Mouse (Mus musculus) v-Abl transformed pro-B cells (cell line): ENCODE results near the gene Mrgpre.

Experiments used
- in situ Hi-C, 2 experiments: fragments of 400-800 bp; cut with MboI; formaldehyde crosslinking; loops; one replicate each; pipeline ENCODE4 v1.15.1; 2025; ENCODE audit not compliant: unreplicated experiment in 2 of 2

The Mrgpre gene

GRCm38 (mm10) chr7:143783996-143784829 is at the start of gene Mrgpre:
Mrgpre (minus strand) TSS chr7:143784500.
- in situ Hi-C loops: loop anchor here in 1 of 2 experiments (25.0 kb wide), 1 partner anchor 653 kb away; no protein-coding TSS in a partner anchor

- in situ Hi-C loops: loop anchor here (10.0 to 25.0 kb wide), 4 partner anchors 604 to 1921 kb away; partner anchors contain the start of genes Fadd (in 2 of the 2), LTO1 (in 1 of the 2) and Tollip (in 1 of the 2)
These were observed 49.4 kb upstream of the Mrgpre start for GRCm38 (mm10) chr7:143833581-143834190.

DNA sequence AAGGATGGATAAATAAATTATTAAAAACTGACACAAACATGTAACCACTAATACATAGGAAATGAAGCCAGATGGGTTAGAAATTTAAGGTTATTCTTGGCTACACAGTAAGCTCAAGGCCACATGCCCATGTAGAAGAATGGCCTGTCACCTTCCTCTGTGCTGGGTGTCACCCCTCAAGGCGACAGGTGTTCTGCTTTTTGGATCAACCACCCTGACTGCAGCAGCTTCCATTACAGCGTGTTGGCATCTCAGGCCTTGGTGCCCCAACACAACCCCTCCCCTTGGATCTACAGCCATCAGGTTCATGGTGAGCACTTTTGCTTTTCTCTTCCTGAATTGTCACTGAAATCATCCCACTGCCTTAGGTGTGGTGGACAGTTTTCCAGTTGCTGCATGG is 48.3 kb upstream of the Mrgpre start:
- in situ Hi-C loops: loop anchor here (10.0 to 25.0 kb wide), 4 partner anchors 605 to 1920 kb away; partner anchors contain the start of genes Fadd (in 2 of the 2), LTO1 (in 1 of the 2) and Tollip (in 1 of the 2)

DNA sequence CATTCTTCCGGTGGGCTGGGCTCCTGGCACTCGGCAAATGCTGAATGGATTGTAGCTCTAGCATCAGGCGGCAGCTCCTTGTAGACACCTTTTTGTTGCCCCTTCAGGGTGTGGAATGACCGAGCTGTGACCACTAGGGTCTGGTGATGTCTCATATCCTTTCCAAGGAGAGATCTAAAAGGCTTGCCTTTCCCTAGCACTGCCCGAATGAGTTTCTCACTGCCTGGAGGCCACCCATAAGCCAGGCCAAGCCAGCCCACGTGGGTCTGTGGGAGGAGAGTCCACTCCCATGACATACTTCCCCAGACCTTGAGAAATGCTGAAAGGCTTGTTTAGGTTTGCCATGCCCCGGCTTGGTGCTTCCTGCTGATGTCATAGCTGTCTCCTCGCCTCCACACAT is 47.9 kb upstream of the Mrgpre start:
- in situ Hi-C loops: loop anchor here (10.0 to 25.0 kb wide), 4 partner anchors 605 to 1920 kb away; partner anchors contain the start of genes Fadd (in 2 of the 2), LTO1 (in 1 of the 2) and Tollip (in 1 of the 2)

GRCm38 (mm10) chr7:143830399-143830798 is 46.1 kb upstream of the Mrgpre start:
- in situ Hi-C loops: loop anchor here (10.0 to 25.0 kb wide), 4 partner anchors 607 to 1918 kb away; partner anchors contain the start of genes Fadd (in 2 of the 2), LTO1 (in 1 of the 2) and Tollip (in 1 of the 2)

DNA sequence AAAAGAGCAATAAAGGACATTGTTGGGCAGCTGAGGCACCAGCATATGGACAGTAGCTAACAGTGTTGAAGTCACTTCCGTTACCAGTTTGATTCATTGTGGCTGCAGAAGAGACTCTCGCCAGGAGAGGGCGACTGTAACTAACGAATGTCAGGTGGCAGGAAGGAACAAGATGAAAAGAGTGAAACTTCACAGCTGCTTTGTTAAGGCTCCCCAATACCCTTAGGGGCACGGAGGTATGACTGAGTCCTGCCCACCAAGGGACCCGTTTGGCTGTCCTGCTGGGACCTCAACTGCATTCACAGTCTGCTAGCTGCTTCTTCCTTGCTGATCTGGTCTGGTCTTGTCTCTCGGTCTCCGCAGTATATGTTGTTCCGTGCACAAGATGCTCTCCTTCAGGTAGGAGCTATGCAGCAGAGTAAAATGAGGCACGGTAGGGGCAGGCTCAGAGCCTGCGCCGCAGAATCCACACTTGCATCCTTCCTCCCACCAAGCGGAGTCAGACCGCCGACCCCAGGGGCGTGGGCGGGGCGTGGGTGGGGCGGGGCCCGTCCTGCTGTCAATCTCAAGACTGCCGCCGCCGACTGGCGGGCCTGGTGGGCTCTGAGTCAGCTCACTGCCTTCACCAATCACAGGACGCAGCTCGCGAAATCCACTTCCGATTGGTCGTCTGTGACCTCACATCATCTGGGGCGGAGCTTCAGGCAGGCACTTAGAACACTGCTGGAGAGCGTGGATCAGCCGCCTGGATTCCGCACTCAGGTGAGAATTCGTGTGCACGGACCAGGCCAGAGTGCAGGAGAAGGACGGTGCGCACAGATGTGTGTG is 45.4 kb upstream of the Mrgpre start:
- in situ Hi-C loops: loop anchor here (10.0 to 25.0 kb wide), 7 partner anchors 245 to 1917 kb away; partner anchors contain the start of genes Fadd (in 2 of the 2), LTO1 (in 1 of the 2), Ppfia1 (in 1 of the 2) and Tollip (in 1 of the 2)

GRCm38 (mm10) chr7:143826985-143827384 is 42.7 kb upstream of the Mrgpre start:
- in situ Hi-C loops: loop anchor here (10.0 to 25.0 kb wide), 6 partner anchors 248 to 1915 kb away; partner anchors contain the start of genes LTO1 (in 1 of the 2), Ppfia1 (in 1 of the 2) and Tollip (in 1 of the 2)

GRCm38 (mm10) chr7:143823266-143823605 is 38.9 kb upstream of the Mrgpre start:
- in situ Hi-C loops: loop anchor here (5.0 to 25.0 kb wide), 5 partner anchors 84 to 1089 kb away; partner anchors contain the start of genes LTO1 (in 1 of the 2) and Ppfia1 (in 1 of the 2)

DNA sequence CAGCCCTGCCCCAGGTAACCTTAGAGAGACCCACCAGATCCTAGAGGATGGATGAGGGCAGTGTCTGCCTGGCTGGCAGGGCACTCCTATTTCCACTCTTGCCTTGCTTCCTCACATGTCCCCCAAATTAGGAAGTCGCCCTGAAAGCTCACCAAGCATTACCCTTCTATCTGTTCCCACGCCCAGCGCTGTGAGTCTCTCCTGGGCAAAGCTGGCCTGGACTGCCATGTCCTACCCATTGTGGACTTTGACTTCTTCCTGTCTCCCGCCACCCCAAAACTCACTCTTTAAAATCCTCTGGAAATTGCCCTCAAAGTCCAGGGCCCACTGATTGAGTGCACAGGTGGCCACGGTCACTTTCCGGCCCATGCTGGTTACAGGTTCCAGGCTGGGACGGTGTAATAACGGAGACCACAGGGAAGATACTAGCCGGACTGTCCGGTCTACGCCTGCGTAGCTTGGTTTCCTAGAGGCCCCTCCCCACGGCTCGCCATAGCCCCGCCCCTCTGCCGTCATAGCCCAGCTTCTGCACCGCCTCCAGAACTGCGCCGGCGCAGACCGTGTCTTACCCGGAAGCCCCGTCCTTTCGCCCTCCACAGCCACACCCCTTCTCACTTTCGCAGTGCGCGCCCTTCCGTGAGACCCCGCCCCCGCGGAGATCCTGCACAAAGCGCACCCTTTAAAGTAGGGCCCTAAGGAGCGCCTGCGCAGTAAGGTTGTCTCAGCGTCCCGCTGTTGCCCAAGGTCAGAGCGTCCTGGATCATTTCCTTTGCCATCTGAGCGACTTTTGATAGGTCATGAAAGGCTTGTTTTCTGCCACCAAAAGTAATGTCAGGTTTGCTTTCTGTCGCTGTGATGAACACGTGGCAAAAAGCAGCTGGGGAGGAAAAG is 38.3 kb upstream of the Mrgpre start, which contains the start of the genes Nadsyn1 and Dhcr7:
Nadsyn1 (minus strand) TSS at position 475 of the 891 bp plus-strand sequence.
Dhcr7 (plus strand) TSS at position 771 of the 891 bp plus-strand sequence.
- in situ Hi-C loops: loop anchor here (5.0 to 25.0 kb wide), 5 partner anchors 85 to 1090 kb away; partner anchors contain the start of genes LTO1 (in 1 of the 2) and Ppfia1 (in 1 of the 2)

DNA sequence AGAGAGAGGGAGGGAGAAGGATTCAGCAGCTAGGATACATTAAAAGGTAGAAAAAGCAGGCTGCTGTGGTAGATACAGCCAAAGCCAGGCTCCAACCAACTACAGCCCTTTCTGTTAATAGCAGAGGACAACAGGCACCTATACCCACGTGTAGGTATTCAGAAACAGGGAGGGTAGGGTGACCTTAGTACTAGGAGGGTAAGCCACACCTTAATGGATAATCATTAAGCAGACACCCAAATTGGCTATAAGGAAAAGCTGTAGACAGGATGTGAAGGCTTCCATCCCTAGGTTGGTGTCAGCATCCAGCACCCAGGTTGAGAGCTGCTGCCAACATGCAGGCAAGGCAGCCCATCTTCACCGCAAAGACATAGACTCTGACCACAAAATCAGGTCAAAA is 36.9 kb upstream of the Mrgpre start:
- in situ Hi-C loops: loop anchor here (5.0 to 25.0 kb wide), 5 partner anchors 86 to 1091 kb away; partner anchors contain the start of genes LTO1 (in 1 of the 2) and Ppfia1 (in 1 of the 2)

DNA sequence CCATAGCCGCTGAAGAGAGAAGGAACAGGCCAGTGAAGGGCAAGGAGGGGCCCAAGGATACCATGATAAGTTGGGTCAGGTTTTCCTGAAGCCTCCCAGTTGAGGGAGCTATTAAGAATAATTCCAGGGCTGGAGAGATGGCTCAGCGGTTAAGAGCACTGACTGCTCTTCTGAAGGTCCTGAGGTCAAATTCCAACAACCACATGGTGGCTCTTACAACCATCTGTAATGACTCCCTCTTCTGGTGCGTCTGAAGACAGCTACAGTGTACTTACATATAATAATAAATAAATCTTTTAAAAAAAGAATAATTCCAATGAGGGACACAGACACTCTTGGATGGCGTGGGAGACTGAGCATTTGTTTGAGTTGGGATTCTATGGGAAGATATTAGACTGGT is 34.9 kb upstream of the Mrgpre start:
- in situ Hi-C loops: loop anchor here in 1 of 2 experiments (25.0 kb wide), 1 partner anchor 1093 kb away; the partner anchor contains the start of gene LTO1

DNA sequence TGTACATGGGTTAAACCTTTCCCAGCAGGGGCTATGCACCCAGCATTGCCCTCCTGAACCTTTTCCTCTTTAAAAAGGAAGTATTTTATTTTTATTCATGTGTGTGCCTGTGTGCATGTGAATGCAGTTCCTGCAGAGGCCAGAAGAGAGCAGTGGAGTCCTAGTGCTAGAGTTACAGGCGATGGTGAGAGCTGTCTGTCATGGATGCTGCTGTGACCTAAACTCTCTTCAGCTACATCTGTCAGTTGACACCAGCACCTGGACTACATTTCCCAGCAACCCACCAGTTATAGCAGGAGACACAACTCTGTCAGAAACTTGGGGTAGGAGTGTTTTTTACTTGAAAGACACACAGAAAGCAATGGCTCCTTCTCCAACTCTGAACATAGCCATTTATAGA is 24.6 kb upstream of the Mrgpre start:
- in situ Hi-C loops: loop anchor here in 1 of 2 experiments (25.0 kb wide), 1 partner anchor 1103 kb away; the partner anchor contains the start of gene LTO1

GRCm38 (mm10) chr7:143805199-143805624 is 20.9 kb upstream of the Mrgpre start:
- in situ Hi-C loops: loop anchor here in 1 of 2 experiments (25.0 kb wide), 1 partner anchor 1107 kb away; the partner anchor contains the start of gene LTO1

DNA sequence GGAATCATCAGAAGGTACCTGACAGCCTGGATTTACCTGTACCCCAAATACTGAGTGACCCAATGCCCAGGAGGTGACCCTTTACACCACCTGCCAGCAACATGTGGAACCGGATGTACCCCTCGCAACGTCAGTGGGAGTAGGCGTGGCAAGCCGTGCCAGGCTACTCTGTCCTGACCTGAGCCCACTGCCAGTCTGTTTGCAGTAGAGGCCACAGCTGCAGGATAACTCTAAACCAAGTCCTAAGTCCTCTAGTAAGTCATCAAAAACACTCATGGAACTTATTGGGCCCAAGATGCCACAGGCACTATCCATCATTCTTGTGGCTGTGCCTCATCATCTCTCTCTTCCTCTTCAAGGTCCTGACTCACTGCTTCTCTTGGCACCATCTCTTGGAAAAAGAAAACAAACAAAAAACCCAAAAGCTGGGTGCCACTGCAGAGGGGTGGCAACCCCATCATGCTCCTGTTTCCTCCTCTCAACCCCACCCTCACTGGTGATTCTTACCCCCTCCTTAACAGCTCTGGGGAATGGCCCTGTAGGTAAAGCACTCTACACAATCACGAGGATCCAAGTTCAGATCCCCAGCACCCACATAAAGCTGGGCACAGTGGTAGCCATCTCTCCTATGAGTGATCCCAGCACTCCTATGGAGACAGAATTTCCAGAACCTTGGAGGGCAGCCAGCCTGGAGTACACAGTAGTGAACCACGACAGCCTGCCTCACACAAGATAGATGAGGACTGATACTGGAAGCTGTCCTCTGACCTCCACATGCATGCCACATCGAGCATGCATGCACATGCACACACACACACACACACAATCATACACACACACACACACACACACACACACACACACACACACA is 17.1 kb upstream of the Mrgpre start:
- in situ Hi-C loops: loop anchor here in 1 of 2 experiments (25.0 kb wide), 1 partner anchor 1111 kb away; the partner anchor contains the start of gene LTO1

GRCm38 (mm10) chr7:143800770-143801169 is 16.5 kb upstream of the Mrgpre start:
- in situ Hi-C loops: loop anchor here in 1 of 2 experiments (25.0 kb wide), 1 partner anchor 1112 kb away; the partner anchor contains the start of gene LTO1

DNA sequence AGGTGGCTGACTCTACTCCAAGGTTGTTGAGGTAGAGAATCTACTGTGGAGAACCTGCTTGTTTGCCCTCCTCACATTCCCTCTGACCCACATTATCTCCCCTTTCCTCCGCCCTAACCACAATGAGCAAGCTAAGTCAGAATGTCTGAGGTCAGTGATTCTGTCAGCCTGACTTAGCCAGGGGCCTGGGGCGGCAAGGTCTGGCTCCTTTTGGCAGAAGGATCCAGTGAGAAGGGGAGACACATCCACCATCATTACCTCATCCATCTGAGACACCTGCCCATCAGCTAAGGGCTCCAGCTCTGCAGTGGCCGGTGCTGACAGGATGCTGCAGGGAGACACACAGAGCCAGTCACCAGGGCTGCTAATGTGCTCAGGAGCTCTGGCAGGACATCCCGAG is 14.5 kb upstream of the Mrgpre start:
- in situ Hi-C loops: loop anchor here (10.0 to 25.0 kb wide), 2 partner anchors 286 to 639 kb away; no protein-coding TSS in a partner anchor

DNA sequence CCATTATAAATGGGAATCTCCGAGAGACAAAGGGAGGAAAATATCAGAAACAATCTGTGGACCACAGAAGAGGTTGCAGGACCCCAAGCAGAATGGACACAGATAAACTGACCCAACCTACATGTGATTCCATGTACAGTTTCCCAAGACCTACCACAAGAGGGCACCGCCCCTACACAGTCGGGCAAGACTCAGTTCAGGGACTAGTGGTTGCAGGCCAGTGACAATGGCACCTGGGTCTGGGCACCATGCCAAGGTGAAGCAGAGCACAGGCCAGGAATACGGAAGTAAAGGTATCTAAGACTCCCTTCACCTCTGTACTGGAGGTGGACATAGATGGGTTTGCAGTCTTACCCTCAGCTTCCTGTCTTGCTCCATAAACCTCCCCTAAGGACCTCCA is 8.8 kb upstream of the Mrgpre start:
- in situ Hi-C loops: loop anchor here (10.0 to 25.0 kb wide), 2 partner anchors 292 to 644 kb away; no protein-coding TSS in a partner anchor
